Mouse (Mus musculus) thymus, adult 18-20 months (tissue): Measurements from ENCODE around the gene Bcl11a.

Source experiments
- DNase-seq, 2 experiments: peaks; one replicate each; pipeline ENCODE4 v3.0.0; 2022; ENCODE audit warnings: mixed read lengths in 2 of 2

Gene Bcl11a

DNA sequence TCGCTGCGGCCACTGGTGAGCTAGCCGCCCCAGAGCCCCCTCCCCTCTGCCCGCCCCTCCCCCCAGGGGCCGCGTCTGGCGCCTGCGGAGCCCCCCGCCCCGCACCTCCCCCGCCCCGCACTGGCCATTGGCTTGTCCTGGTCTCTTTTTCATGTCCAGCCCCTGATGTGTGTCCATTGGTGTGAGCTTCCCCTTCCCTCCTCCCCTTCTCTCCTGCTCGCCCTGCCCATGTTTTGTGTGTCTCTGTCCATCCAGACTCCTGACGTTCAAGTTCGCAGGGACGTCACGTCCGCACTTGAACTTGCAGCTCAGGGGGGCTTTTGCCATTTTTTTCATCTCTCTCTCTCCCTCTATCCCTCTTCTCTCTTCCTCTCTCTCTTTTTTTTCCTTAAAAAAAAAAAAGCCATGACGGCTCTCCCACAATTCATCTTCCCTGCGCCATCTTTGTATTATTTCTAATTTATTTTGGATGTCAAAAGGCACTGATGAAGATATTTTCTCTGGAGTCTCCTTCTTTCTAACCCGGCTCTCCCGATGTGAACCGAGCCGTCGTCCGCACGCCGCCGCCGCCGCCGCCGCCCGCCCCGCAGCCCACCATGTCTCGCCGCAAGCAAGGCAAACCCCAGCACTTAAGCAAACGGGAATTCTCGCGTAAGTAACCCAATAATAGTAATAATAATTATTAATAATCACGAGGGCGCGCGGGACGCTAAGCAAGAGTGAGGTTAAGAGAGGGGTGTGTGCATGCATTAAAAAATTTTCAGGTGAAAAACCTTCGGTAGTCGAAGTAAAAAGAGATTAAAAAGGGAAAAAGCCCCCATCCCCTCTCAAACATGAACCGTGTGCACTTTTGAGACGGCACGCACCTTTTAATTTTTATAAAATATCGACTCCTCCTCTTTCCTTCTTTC, at the start of gene Bcl11a:
Gene Bcl11a (plus strand): TSS at position 262 of the 911 bp plus-strand sequence.
- peak in 1 of 2 experiments; percentile 6 for DNase-seq

DNA sequence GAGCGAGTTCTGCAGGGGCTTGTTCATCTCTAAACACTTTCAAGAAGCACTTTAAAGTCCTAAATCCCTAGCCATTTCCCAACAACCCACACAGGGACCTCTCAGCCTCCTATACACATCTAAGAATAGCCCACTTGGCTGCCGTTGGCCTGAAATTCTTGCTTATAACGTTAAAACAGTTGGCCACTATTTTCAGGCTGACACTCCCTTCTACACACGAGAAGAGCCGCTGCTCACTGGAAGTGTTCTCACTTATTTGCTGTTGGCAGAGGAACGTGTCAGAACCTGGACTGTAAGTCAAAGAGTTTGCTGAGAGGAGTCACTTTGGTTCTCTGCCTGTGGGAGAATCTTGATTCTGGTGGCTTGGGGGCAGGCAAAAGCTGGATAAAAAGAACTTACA, 33.8 kb upstream of the Bcl11a start:
- DNase-seq: no peak

GRCm38 (mm10) chr11:24049226-24050031, 28.4 kb upstream of the Bcl11a start:
- DNase-seq: peak; percentile 46 to 61

GRCm38 (mm10) chr11:24050032-24050757, 27.7 kb upstream of the Bcl11a start:
- no peak for DNase-seq

DNA sequence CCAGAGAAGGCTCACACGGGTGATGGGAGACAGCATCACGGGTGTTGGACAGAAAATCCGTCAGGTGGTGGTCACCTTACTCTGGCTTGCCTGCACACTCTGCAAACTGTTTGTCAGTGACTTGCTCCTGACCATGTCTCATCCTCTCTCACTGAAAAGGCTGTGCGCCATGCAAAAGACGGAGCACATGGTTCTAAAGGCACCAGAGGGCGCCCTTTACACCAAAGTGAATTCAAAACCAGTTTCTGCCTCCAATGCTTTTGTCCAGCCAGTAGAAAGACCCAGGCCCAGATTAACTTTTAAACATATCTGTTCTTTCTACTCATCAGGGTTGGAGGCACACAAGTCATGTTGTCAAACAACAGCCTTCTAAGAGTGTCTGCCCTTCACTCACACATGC, 25.0 kb upstream of the Bcl11a start:
- DNase-seq: no peak

DNA sequence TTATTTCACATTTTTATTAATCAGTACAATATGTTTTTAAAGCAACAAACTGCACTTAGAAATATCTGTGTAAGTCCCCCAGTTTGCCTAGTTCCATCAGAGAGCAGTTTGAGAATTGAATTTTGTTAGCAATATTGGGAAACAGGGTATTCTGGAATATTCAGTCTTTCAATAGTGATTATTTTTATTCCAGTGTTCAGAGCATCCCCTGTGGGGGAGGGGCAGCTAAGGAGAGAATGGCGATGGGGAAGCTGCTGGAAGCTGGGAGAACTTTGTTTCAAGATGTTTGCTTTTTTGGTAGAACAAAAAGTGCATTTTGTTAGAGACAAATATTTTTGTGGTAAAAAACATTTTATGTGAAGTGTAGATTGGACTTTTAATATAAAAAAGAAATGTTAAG, 18.7 kb upstream of the Bcl11a start:
- DNase-seq: no peak

DNA sequence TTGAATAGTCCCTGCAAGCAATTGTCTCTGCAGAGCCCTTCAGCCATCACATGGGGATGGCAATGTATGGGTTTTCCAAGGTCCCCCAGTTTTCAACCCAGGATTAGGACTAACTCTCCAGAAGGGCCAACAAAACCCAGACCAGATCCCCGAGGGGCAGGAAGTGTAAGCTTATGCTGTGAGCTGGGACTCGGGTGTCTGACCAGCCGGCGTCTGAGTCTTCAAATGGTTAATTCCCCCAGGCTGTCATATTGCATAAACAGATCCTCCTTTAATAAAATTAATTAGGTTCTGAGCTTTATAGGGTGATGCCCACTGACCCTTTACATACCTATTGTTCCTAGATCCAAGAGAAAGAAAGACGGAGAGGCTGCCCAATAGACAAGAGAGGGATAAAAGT, 17.4 kb upstream of the Bcl11a start:
- DNase-seq: no peak

- no peak for DNase-seq
Measured at GRCm38 (mm10) chr11:24061819-24062218, 16.0 kb upstream of the Bcl11a start.

- DNase-seq: no peak
Measured at GRCm38 (mm10) chr11:24062495-24063096, 15.3 kb upstream of the Bcl11a start.

DNA sequence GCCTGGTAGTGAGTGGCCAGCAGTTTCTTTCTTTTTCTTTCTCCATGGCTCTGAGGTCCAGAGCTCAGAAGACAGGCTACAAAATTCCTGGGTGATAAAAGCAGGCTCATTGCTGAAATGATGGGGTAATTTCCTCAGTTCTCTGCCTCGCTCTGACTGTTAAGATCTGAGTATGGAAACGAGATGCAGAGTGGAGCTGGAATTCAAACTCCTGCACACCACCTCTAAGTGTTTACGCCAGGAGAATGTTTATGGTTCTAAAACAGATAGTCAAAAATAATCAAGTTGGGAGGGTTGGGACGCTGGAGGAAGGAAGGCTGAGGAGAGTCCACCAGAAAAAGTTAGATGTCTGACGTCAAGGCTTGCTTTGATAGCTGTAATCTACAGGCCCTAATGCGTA, 13.6 kb upstream of the Bcl11a start:
- no peak for DNase-seq

DNA sequence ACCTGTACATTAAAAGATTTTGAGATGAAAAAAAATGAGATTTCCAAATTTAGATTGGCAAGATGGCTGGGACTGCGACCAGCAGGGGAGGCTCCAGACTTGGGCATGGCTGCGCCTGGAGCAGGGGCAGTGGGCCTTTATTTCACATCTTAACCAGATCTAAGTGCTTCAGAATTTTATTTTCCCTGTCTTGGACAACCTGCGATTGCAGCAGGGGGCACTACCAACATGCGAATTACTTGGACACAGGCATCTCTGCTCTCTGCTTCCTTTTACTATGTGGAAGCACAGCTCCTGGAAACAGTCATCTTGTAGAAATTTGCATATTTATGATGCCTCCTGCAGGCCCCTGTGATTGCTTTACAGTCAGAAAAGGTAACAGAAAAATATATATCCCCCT, 12.5 kb upstream of the Bcl11a start:
- DNase-seq: no peak

GRCm38 (mm10) chr11:24074021-24074591, 3.8 kb upstream of the Bcl11a start:
- peak in 1 of 2 experiments; percentile 8 for DNase-seq

DNA sequence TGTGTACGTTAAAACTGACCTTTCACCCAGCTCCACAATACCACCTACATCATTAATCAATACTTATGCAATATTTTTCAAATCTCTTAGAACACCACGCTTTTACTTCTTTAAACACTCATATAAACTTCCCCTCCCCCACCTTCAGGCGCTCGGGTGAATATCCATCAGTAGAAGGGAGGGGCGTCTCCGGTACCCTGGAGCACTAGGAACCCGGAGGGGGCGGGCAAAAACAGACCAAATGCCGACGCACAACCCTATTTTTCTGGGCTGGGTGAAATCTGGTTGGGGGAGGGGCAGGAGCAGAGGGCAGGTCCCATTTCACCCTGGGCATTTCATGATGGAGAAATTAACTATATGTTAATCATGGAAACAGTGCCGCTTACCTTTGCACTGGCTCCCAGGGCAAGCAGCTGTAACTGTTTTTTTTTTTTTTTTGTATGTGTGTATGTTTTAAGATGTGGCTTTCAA, 3.2 kb upstream of the Bcl11a start, which contains the start of gene A830031A19Rik:
Gene A830031A19Rik (minus strand): TSS at position 421 of the 471 bp plus-strand sequence.
- DNase-seq: no peak

GRCm38 (mm10) chr11:24075486-24076126, 2.2 kb upstream of the Bcl11a start:
- no peak for DNase-seq

GRCm38 (mm10) chr11:24076127-24076650, 1.7 kb upstream of the Bcl11a start:
- DNase-seq: peak; percentile 49

DNA sequence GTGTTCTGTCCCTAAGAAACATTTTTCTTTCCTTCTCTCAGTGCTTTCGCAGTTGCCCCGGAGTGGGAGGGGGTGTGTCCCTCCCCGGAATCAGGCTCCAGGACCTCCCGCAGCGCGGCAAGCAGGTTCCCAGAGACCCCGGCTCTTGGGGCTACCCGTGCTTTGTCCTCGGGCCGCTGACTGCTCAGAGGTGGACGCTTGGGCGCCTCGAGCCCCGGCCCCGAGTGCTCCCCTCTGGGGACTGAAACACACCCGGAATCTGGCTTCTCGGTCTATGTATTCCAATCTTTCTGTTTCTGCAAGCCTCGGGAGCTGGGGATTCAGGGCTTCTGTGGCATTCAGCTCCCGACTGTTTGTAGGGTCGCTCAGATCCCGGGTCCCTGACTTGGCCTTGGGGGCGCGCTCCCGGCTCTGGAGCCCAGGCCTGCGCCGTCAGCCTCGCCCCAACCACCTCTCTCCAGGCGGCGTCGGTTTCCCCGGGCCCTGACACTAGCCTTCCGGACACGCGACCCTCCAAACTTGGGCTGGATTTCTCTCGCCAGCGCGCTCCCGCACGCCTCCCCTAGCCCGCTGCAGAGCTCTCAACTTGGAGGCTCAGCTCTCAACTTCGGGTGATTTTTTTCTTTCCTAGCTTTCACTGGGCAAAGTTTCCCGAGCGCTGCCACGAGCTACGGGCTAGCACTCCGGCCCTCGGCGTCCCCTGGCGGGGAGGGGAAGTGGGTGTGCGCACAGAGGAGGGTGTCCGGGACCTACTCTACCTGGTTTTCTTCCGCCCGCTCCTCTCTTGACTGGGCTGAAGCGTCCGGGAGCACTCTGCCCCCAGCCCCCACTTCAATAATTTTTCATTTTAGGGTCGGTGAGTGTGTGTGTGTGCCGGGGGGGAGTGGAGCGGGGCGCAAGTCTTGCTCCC, 780 bp upstream of the Bcl11a start:
- peak; percentile 30 to 36 for DNase-seq

DNA sequence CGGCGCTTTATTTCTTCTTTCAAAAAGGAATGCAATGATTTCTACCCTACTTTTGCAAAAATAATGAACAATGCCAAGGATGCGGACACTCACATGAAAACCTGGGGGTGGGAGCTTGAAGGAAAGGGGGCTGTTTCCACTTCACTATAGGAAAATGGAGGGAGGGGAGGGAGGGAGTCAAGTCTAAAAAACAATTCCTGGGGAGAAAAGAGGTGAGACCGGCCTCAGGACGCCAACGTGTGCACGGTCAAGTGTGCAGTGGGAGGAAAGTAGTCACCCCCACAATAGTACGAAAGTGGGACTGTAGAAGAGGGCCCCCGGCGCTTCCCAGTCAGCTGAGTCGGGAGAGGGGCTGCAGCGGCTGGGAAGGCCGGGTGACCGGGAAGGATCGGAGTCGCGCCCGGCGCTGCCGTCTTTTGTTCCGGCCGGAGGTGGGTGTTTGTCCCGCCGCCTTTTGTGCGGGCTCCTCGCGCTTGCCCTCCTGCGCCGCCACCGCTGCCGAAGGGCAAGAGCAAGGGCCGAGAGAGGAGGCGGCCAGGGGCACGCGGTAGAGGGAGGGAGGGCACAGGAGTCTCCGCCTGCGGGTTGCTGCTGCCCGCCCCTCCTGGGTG, 955 bp downstream of the Bcl11a start:
- DNase-seq: no peak

DNA sequence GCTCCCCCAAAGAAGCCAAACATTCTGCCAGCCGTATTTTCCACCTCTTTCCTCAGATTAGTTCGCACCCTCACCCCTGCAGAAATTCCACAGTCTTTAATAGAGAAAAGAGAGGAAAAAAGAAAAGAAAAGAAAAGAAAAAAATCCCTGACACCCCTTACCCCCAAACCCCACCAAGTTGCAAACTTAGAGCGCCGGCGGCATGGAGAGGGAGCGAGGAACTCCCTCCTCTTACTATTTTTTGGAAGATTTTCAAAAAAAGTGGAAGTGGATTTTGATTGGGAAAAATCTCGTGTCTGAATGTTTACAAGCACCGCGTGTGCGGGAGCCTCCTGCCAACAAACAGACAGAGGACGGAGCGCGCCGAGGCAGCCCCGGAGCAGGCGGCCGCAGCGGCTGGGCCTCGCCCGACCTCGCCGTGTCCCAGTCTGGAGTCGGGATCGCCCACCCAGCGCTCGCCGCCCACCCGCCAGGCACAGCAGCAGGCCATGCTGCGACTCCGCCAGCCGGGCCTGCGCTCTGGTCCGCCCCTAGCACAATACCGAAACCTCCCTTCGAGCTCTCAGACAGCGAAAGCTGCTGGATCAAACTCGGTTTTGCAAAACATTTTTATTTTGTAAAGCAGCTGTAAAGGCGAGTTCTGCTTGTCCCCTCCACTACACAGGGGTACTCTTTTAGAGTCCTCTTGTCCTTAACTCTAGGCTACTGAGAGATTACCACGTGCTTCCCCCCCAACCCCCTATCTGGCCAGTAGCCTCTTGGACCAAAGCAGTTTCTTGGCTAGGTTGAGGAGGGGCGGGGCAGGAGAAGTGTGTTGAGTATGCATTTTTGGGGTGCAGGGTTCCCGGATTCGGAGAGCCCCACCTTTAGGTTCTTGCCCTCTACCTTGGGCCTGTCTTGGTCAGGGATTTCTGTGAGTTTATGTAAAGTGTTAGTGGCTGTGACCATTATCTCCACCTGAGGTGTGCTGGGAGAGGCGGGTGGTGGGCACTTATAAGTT, 1.8 kb downstream of the Bcl11a start:
- DNase-seq: peak in 1 of 2 experiments; percentile 10
